Mouse (Mus musculus): ENCODE results near the gene Palld.

DNA sequence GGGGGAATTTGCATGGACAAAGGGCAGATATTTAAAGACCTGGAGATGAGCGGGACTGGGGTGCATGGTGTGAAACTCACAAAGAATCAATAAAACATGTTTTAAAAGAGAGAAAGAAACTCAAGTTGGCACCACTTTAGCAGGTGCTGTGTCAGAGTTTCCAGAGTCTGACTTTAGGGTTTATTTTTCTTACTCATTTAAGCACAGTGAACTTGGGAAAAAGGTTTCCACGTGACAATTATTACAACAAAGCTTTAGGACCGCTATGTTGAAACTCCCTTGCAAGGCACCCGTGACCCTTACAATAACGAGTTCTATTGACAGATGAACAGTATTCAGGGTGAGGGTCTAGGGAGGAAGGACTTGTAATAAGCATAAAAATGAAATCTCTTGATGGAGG, 440.3 kb downstream of the Palld start:
- TF ChIP-seq CTCF (IDR thresholded peaks at IDR 0.05; ENCODE audit: extremely low read depth, insufficient read depth, insufficient read length, insufficient replicate concordance) (no peak), POLR2A (IDR thresholded peaks at IDR 0.05; ENCODE audit: low read depth, low read length) (no peak)

Measured in spleen, adult 2 months (tissue).